Mouse (Mus musculus) lung, embryonic 16.5 days (tissue): ENCODE data around the gene Dgkh. TPM values are rescaled to one million over a fixed set of nuclear protein-coding genes. Genes with fewer than 3 reads are reported as not detected.

ENCODE experiments used
- ATAC-seq: fragments of 200-750 bp; cut with Nextera tagmentation; 2 replicates; pipeline ENCODE4 v1.8.0; 2017; ENCODE audit warnings: low read depth, mild to moderate bottlenecking, moderate library complexity
- H3K27ac ChIP-seq: fragments of 300-500 bp; sonication (generic); 2 replicates; pipeline ENCODE4 v1.5.1; 2014; ENCODE audit warnings: mild to moderate bottlenecking, control low read depth, low read length
- H3K27me3 ChIP-seq: fragments of 300-500 bp; sonication (generic); 2 replicates; pipeline ENCODE4 v1.6.1; 2014; ENCODE audit warnings: low read depth, low read length, mixed read lengths; ENCODE audit not compliant: control insufficient read depth, insufficient read depth
- H3K36me3 ChIP-seq: fragments of 300-500 bp; sonication (generic); 2 replicates; pipeline ENCODE4 v1.6.1; 2014; ENCODE audit warnings: low read length; ENCODE audit not compliant: control insufficient read depth, insufficient read depth
- H3K4me1 ChIP-seq: fragments of 300-500 bp; sonication (generic); replicated peaks from 2 replicates; pipeline ENCODE4 v1.6.1; 2014; ENCODE audit warnings: low read length, mixed read lengths; ENCODE audit not compliant: control insufficient read depth, insufficient read depth
- H3K4me2 ChIP-seq: fragments of 300-500 bp; sonication (generic); 2 replicates; pipeline ENCODE4 v1.6.1; 2014; ENCODE audit warnings: low read depth, low read length, control low read depth
- H3K4me3 ChIP-seq: fragments of 300-500 bp; sonication (generic); 2 replicates; pipeline ENCODE4 v1.5.1; 2014; ENCODE audit warnings: mild to moderate bottlenecking, low read length, control low read depth
- H3K9ac ChIP-seq: fragments of 300-500 bp; sonication (generic); 2 replicates; pipeline ENCODE4 v1.6.1; 2014; ENCODE audit warnings: low read length, control low read depth
- H3K9me3 ChIP-seq: fragments of 300-500 bp; sonication (generic); 2 replicates; pipeline ENCODE4 v1.6.1; 2016; ENCODE audit warnings: low read length; ENCODE audit not compliant: control insufficient read depth
- WGBS: fragments of 180-500 bp; shearing (Covaris S2); extraction: QIAGEN DNeasy Blood & Tissue Kit; methylation state at CpG from one replicate; pipeline ENCODE4 v1.1.7; 2014; 5-methylcytosine and 5-hydroxymethylcytosine counted together
- polyA plus RNA-seq: library from polyadenylated mRNA; unstranded; fragments of >200 nt; fragmentation: Nextera tagmentation; extraction: Ambion mirVana; gene quantifications from 2 replicates; pipeline ENCODE4 v1.2.1, GENCODE M21; 2015

Gene Dgkh
- polyA plus RNA-seq, result 1.8 and 2.8 TPM in 2 replicates

DNA sequence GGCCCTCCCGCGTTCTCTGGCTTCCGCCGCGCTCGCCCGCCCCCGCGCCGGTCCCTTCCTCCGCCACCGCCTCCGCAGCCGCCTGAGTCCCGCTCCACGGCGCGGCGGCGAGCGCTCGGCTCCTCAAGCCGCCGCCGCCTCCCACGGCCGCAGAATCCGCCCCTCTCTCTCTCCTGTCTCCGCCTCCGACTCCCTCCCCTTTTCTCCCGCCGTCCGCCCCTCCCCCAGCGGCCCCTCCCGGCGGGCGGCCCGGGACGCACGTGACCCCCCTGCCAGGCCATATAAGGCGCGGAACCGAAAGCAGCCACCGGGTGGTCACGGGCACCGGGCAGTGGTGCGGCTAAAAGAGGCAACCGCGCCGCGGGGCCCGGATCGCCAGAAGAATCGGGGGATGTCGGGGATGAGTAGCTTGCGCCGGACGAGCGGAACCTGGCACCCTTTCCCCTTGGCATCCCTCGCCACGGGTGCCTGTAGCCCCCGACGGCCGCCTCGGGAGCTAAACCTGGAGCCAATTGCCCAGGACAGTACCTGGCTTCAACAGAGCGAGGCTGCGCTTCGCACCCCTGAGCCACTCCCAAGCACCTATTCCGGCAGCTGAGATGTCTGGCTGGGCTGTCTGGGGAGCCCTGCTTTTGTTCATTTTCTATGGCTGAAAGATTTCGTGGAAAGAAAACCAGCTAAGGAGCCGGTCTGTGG lies at the start of gene Dgkh:
Gene Dgkh, minus strand, starts transcription at position 160 of the 696 bp plus-strand sequence.
- H3K27me3 ChIP-seq, result peaks cover 5% of the 10 kb centered on the region; the same call in 1 of the 2 replicates
- H3K4me2 ChIP-seq, result peak within 1 kb of the TSS; percentile 80
- no peaks in the 10 kb centered on the region for H3K36me3 ChIP-seq
- 1% methylated on average over 51 of the region's 71 CpGs for WGBS
- H3K4me1 ChIP-seq, result peaks cover 14% of the 10 kb centered on the region
- peak within 1 kb of the TSS; percentile 79 for H3K27ac ChIP-seq
- H3K9ac ChIP-seq, result peak within 1 kb of the TSS; percentile 85
- ATAC-seq, result peak; percentile 96
- H3K4me3 ChIP-seq, result peak within 1 kb of the TSS; percentile 67
- no peaks in the 10 kb centered on the region for H3K9me3 ChIP-seq

GRCm38 (mm10) chr14:78777215-78777614 lies 44.6 kb upstream of the Dgkh start:
- H3K36me3 ChIP-seq, result no peaks in the 10 kb centered on the region
- no peaks in the 10 kb centered on the region for H3K27me3 ChIP-seq
- no peak for ATAC-seq
- 61% methylated on average over 18 of the region's 18 CpGs for WGBS
- peak overlapping the region; percentile 23; the same call in 1 of the 2 replicates for H3K4me2 ChIP-seq
- no peaks in the 10 kb centered on the region for H3K4me1 ChIP-seq
- H3K9me3 ChIP-seq, result no peaks in the 10 kb centered on the region
- no peak overlapping the region for H3K9ac ChIP-seq
- no peak overlapping the region for H3K4me3 ChIP-seq
- no peak overlapping the region for H3K27ac ChIP-seq

DNA sequence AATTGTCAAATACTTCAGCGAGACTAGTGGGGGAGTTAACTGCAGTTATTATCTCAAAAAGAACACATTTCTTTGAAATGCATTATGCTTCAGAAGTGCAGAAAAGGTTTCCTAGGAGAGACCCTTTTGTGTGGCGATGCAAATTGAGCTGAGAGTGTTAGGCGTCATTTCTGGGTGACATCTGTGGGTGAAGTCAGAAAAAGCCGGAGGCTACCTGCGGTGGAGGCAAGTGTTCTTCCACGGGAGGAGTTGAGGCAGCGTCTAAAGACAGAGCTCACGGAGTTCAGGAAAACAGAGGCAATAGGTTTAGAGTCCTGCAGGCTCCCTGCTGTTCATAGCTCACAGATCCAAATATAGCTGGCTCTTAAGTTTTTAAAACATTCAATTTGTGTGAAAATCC lies 44.1 kb upstream of the Dgkh start:
- Histone ChIP-seq H3K27me3 (no peaks in the 10 kb centered on the region), H3K36me3 (no peaks in the 10 kb centered on the region), H3K4me1 (no peaks in the 10 kb centered on the region), H3K4me3 (no peak overlapping the region), H3K27ac (no peak overlapping the region), H3K4me2 (peak overlapping the region; percentile 23; the same call in 1 of the 2 replicates), H3K9ac (no peak overlapping the region), H3K9me3 (no peaks in the 10 kb centered on the region)
- WGBS, result 32% methylated on average over 8 of the region's 8 CpGs
- ATAC-seq, result no peak

GRCm38 (mm10) chr14:78775699-78776098 lies 43.1 kb upstream of the Dgkh start:
- Histone ChIP-seq H3K27ac (no peak overlapping the region), H3K9me3 (no peaks in the 10 kb centered on the region), H3K4me3 (no peak overlapping the region), H3K9ac (no peak overlapping the region), H3K4me1 (no peaks in the 10 kb centered on the region), H3K4me2 (no peak overlapping the region), H3K27me3 (no peaks in the 10 kb centered on the region), H3K36me3 (no peaks in the 10 kb centered on the region)
- WGBS, result 66% methylated on average over 14 of the region's 14 CpGs
- no peak for ATAC-seq

DNA sequence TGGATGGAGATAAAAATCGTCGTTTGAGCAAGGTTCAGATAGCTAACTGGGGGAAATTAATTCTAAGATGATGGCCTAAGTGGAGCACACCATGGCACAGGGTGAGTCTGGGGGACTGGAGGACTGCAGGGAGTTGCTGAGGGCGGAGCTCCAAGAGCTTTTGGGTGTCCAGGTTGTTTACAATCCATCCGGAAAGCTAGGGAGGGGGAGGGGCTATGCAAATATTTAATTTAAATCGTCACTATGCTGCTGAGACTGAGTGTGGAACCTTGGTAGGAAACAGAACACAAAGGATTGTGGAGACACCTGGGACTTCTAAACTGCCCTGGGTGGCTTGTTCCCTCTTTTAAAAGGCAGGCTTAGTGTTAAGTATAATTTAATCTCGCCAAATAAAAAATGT lies 42.6 kb upstream of the Dgkh start:
- no peaks in the 10 kb centered on the region for H3K27me3 ChIP-seq
- no peak overlapping the region for H3K9ac ChIP-seq
- no peak overlapping the region for H3K4me3 ChIP-seq
- WGBS, result 39% methylated on average over 6 of the region's 6 CpGs
- H3K9me3 ChIP-seq, result no peaks in the 10 kb centered on the region
- H3K4me2 ChIP-seq, result no peak overlapping the region
- H3K27ac ChIP-seq, result no peak overlapping the region
- H3K36me3 ChIP-seq, result no peaks in the 10 kb centered on the region
- no peak for ATAC-seq
- H3K4me1 ChIP-seq, result no peaks in the 10 kb centered on the region

DNA sequence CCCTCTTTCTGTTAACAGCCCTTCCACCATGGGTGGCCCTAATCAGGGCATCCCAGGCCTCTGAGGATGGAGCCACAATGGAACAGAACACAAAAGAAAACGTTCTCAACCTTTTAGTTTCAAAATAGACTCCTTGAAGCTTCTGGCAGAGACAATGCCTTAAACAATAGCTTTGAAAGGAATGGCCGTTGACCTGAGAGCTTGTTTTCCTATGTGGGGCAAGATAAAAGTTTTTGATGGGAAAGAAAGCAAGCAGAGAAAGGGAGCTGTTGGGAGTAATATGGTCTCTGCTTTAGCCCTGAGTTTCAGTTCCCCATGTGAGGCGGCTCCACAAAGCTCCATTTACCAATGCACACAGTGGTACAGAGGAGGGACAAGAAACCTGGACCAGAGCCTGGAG lies 37.9 kb upstream of the Dgkh start:
- Histone ChIP-seq H3K9ac (no peak overlapping the region), H3K4me1 (no peaks in the 10 kb centered on the region), H3K4me2 (no peak overlapping the region), H3K27ac (no peak overlapping the region), H3K4me3 (no peak overlapping the region), H3K9me3 (no peaks in the 10 kb centered on the region), H3K36me3 (no peaks in the 10 kb centered on the region), H3K27me3 (no peaks in the 10 kb centered on the region)
- 48% methylated on average over 3 of the region's 3 CpGs for WGBS
- ATAC-seq, result no peak

- WGBS, result 79% methylated on average over 2 of the region's 2 CpGs
- H3K27me3 ChIP-seq, result no peaks in the 10 kb centered on the region
- H3K4me3 ChIP-seq, result no peak overlapping the region
- no peaks in the 10 kb centered on the region for H3K36me3 ChIP-seq
- H3K4me2 ChIP-seq, result no peak overlapping the region
- H3K27ac ChIP-seq, result no peak overlapping the region
- H3K4me1 ChIP-seq, result no peaks in the 10 kb centered on the region
- H3K9me3 ChIP-seq, result no peaks in the 10 kb centered on the region
- ATAC-seq, result no peak
- H3K9ac ChIP-seq, result no peak overlapping the region
Measured at GRCm38 (mm10) chr14:78761064-78761463, 28.5 kb upstream of the Dgkh start.

GRCm38 (mm10) chr14:78759491-78759890 lies 26.9 kb upstream of the Dgkh start:
- no peak overlapping the region for H3K4me2 ChIP-seq
- H3K27ac ChIP-seq, result no peak overlapping the region
- H3K9me3 ChIP-seq, result no peaks in the 10 kb centered on the region
- H3K27me3 ChIP-seq, result no peaks in the 10 kb centered on the region
- no peaks in the 10 kb centered on the region for H3K4me1 ChIP-seq
- no peak for ATAC-seq
- no peak overlapping the region for H3K9ac ChIP-seq
- 73% methylated on average over 3 of the region's 3 CpGs for WGBS
- H3K4me3 ChIP-seq, result no peak overlapping the region
- no peaks in the 10 kb centered on the region for H3K36me3 ChIP-seq

DNA sequence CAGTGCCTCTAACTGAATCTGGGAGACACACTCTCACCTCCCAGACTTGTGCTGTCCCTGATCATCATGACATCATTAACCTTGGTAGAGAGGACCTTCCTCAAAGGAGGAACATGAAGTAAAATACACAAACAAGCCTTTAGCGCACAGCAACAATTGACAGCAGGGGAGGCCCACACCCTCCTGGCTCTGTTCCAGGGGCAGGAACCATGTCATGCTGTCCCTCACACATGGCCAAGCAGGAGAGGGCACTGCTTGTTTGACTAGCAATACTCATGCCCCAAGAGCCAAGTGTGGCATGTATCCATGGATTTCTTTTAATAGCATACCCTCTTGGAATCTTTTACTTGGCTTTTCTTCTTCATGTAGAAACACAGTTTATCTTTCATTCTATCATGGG lies 22.7 kb upstream of the Dgkh start:
- ATAC-seq, result no peak
- Histone ChIP-seq H3K4me1 (no peaks in the 10 kb centered on the region), H3K4me2 (no peak overlapping the region), H3K4me3 (no peak overlapping the region), H3K9ac (no peak overlapping the region), H3K27me3 (no peaks in the 10 kb centered on the region), H3K36me3 (no peaks in the 10 kb centered on the region), H3K27ac (no peak overlapping the region), H3K9me3 (no peaks in the 10 kb centered on the region)
- WGBS, result 65% methylated on average over 1 of the region's 1 CpGs
